Mouse (Mus musculus) frontal cortex, adult 2 months (tissue): ENCODE measurements around the gene Skap2. TPM values are rescaled to one million over a fixed set of nuclear protein-coding genes. Genes with fewer than 3 reads are reported as not detected.

ENCODE experiments used
- DNase-seq, 2 experiments: peaks; one replicate each; pipeline ENCODE4 v3.0.0; 2022; ENCODE audit warnings: low spot score in 1 of 2; ENCODE audit errors: extremely low spot score in 1 of 2
- polyA plus RNA-seq: library from polyadenylated mRNA; depleted of rRNA; stranded (reverse); fragments of >200 nt; gene quantifications from 2 replicates; pipeline ENCODE4 v1.2.3, GENCODE M21; 2012

The Skap2 gene
- polyA plus RNA-seq, 1 experiment = 12.8 TPM

GRCm38 (mm10) chr6:52005963-52006648, 6.2 kb downstream of the Skap2 start:
- peak in 1 of 2 experiments; percentile 53 for DNase-seq

GRCm38 (mm10) chr6:52005616-52005962, 6.8 kb downstream of the Skap2 start:
- no peak for DNase-seq

GRCm38 (mm10) chr6:52004995-52005394, 7.4 kb downstream of the Skap2 start:
- no peak for DNase-seq

- peak in 1 of 2 experiments; percentile 57 for DNase-seq
Measured at GRCm38 (mm10) chr6:52002676-52003075, 9.7 kb downstream of the Skap2 start.

- DNase-seq = no peak
Measured at GRCm38 (mm10) chr6:51999157-51999478, 13.2 kb downstream of the Skap2 start.

GRCm38 (mm10) chr6:51998409-51999156, 13.8 kb downstream of the Skap2 start:
- DNase-seq = no peak

GRCm38 (mm10) chr6:51987999-51988398, 24.4 kb downstream of the Skap2 start:
- DNase-seq = no peak

- DNase-seq = no peak
Measured at GRCm38 (mm10) chr6:51977638-51978037, 34.7 kb downstream of the Skap2 start.

- DNase-seq = no peak
Measured at GRCm38 (mm10) chr6:51975751-51976150, 36.6 kb downstream of the Skap2 start.

- no peak for DNase-seq
Measured at GRCm38 (mm10) chr6:51958992-51959391, 53.4 kb downstream of the Skap2 start.

GRCm38 (mm10) chr6:51956048-51956792, 56.1 kb downstream of the Skap2 start:
- DNase-seq = no peak

GRCm38 (mm10) chr6:51947661-51948060, 64.7 kb downstream of the Skap2 start:
- no peak for DNase-seq

GRCm38 (mm10) chr6:51944916-51945315, 67.4 kb downstream of the Skap2 start:
- DNase-seq = no peak

- no peak for DNase-seq
Measured at GRCm38 (mm10) chr6:51933998-51934397, 78.4 kb downstream of the Skap2 start.

GRCm38 (mm10) chr6:51933034-51933611, 79.2 kb downstream of the Skap2 start:
- DNase-seq = no peak

- no peak for DNase-seq
Measured at GRCm38 (mm10) chr6:51927101-51927500, 85.2 kb downstream of the Skap2 start.

- no peak for DNase-seq
Measured at GRCm38 (mm10) chr6:51921831-51922230, 90.5 kb downstream of the Skap2 start.

- DNase-seq = no peak
Measured at GRCm38 (mm10) chr6:51908495-51908894, 103.9 kb downstream of the Skap2 start.

- DNase-seq = no peak
Measured at GRCm38 (mm10) chr6:51905659-51906058, 106.7 kb downstream of the Skap2 start.

- DNase-seq = no peak
Measured at GRCm38 (mm10) chr6:51901544-51901943, 110.8 kb downstream of the Skap2 start.

- DNase-seq = no peak
Measured at GRCm38 (mm10) chr6:51898318-51898994, 113.9 kb downstream of the Skap2 start.
